Mouse (Mus musculus): ENCODE measurements around the gene Trip4.

GRCm38 (mm10) chr9:65789788-65790187, 118.8 kb downstream of the Trip4 start:
- TF ChIP-seq MAFK (IDR thresholded peaks at IDR 0.05; ENCODE audit: insufficient read depth, low read depth, low read length) (no peak), HCFC1 (IDR thresholded peaks at IDR 0.05; ENCODE audit: borderline replicate concordance, insufficient read depth, low read length) (no peak), ZC3H11A (IDR thresholded peaks at IDR 0.05; ENCODE audit: borderline replicate concordance, low read depth, low read length) (no peak)

Data from ES-E14 (cell line).